Mouse (Mus musculus) hindbrain, embryonic 12.5 days (tissue): ENCODE measurements around the gene Ptpn13. TPM values are rescaled to one million over a fixed set of nuclear protein-coding genes. Genes with fewer than 3 reads are reported as not detected.

ENCODE experiments used
- ATAC-seq: fragments of 200-750 bp; cut with Nextera tagmentation; 2 replicates; pipeline ENCODE4 v1.8.0; 2017; ENCODE audit warnings: moderate TSS enrichment; ENCODE audit not compliant: low FRiP score
- H3K27ac ChIP-seq: fragments of 300-500 bp; sonication (generic); 2 replicates; pipeline ENCODE4 v1.5.1; 2016; ENCODE audit warnings: mild to moderate bottlenecking
- H3K27me3 ChIP-seq: fragments of 300-500 bp; sonication (generic); 2 replicates; pipeline ENCODE4 v1.6.1; 2016; ENCODE audit warnings: mild to moderate bottlenecking
- H3K36me3 ChIP-seq: fragments of 300-500 bp; sonication (generic); 2 replicates; pipeline ENCODE4 v1.6.1; 2016; ENCODE audit warnings: mild to moderate bottlenecking
- H3K4me1 ChIP-seq: fragments of 300-500 bp; sonication (generic); 2 replicates; pipeline ENCODE4 v1.6.1; 2016
- H3K4me2 ChIP-seq: fragments of 300-500 bp; sonication (generic); replicated peaks from 2 replicates; pipeline ENCODE4 v1.6.1; 2016; ENCODE audit warnings: mild to moderate bottlenecking
- H3K4me3 ChIP-seq: fragments of 300-500 bp; sonication (generic); 2 replicates; pipeline ENCODE4 v1.5.1; 2016; ENCODE audit warnings: mild to moderate bottlenecking
- H3K9ac ChIP-seq: fragments of 300-500 bp; sonication (generic); 2 replicates; pipeline ENCODE4 v1.6.1; 2016; ENCODE audit warnings: mild to moderate bottlenecking, moderate library complexity
- H3K9me3 ChIP-seq: fragments of 300-500 bp; sonication (generic); replicated peaks from 2 replicates; pipeline ENCODE4 v1.6.1; 2016; ENCODE audit warnings: mild to moderate bottlenecking
- WGBS: fragments of 180-500 bp; shearing (Covaris S2); methylation state at CpG from one replicate; pipeline ENCODE4 v1.1.7; 2016; 5-methylcytosine and 5-hydroxymethylcytosine counted together
- polyA plus RNA-seq: library from polyadenylated mRNA; unstranded; fragments of >200 nt; fragmentation: Nextera tagmentation; extraction: Ambion mirVana; gene quantifications from 2 replicates; pipeline ENCODE4 v1.2.1, GENCODE M21; 2016

Gene Ptpn13
- polyA plus RNA-seq, 1 experiment from 2014 or later: 19.3 TPM

- Histone ChIP-seq H3K4me3 (no peak overlapping the region), H3K27me3 (no peaks in the 10 kb centered on the region), H3K9me3 (no peaks in the 10 kb centered on the region), H3K27ac (no peak overlapping the region), H3K36me3 (peaks cover 16% of the 10 kb centered on the region), H3K4me1 (no peaks in the 10 kb centered on the region; the same call in 1 of the 2 replicates), H3K4me2 (no peak overlapping the region), H3K9ac (no peak overlapping the region)
- whole genome bisulfite sequencing: 74% methylated on average over 4 of the region's 4 CpGs
- no peak for ATAC-seq
Measured at GRCm38 (mm10) chr5:103537429-103537828, 112.4 kb downstream of the Ptpn13 start.

GRCm38 (mm10) chr5:103540612-103541011 lies 115.6 kb downstream of the Ptpn13 start:
- H3K27me3 ChIP-seq: no peaks in the 10 kb centered on the region
- no peaks in the 10 kb centered on the region; the same call in 1 of the 2 replicates for H3K4me1 ChIP-seq
- peaks cover 13% of the 10 kb centered on the region for H3K36me3 ChIP-seq
- H3K27ac ChIP-seq: no peak overlapping the region
- H3K4me2 ChIP-seq: no peak overlapping the region
- no peaks in the 10 kb centered on the region for H3K9me3 ChIP-seq
- H3K4me3 ChIP-seq: no peak overlapping the region
- WGBS: 84% methylated on average over 6 of the region's 6 CpGs
- no peak for ATAC-seq
- H3K9ac ChIP-seq: no peak overlapping the region

GRCm38 (mm10) chr5:103541136-103541535 lies 116.1 kb downstream of the Ptpn13 start:
- Histone ChIP-seq H3K27me3 (no peaks in the 10 kb centered on the region), H3K4me3 (no peak overlapping the region), H3K9me3 (no peaks in the 10 kb centered on the region), H3K4me2 (no peak overlapping the region), H3K27ac (no peak overlapping the region), H3K9ac (no peak overlapping the region), H3K36me3 (peaks cover 13% of the 10 kb centered on the region), H3K4me1 (no peaks in the 10 kb centered on the region; the same call in 1 of the 2 replicates)
- no peak for ATAC-seq
- 76% methylated on average over 10 of the region's 10 CpGs for WGBS

DNA sequence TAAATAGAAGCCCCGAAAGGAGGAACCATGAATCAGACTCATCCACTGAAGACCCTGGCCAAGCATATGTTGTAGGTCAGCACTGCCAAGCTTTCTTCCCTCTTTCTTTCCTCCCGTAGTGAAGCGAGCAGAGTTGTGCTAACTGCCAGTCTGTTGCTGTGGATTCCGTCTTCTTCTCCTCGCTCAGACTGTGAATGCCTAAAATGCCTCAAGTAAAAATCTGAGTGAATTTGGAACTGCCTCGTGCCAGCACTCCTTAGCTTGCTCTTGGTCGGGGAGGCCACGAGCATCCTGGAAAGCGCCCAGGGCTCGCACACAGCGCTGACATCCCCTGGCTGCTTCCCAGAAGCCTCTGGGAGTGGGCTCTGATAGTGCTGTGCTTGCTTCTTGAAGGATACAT lies 116.5 kb downstream of the Ptpn13 start:
- no peak overlapping the region for H3K4me3 ChIP-seq
- H3K27me3 ChIP-seq: no peaks in the 10 kb centered on the region
- H3K9me3 ChIP-seq: no peaks in the 10 kb centered on the region
- H3K4me1 ChIP-seq: no peaks in the 10 kb centered on the region; the same call in 1 of the 2 replicates
- H3K4me2 ChIP-seq: no peak overlapping the region
- H3K27ac ChIP-seq: no peak overlapping the region
- ATAC-seq: no peak
- H3K36me3 ChIP-seq: peaks cover 13% of the 10 kb centered on the region
- 95% methylated on average over 11 of the region's 11 CpGs for WGBS
- H3K9ac ChIP-seq: no peak overlapping the region

DNA sequence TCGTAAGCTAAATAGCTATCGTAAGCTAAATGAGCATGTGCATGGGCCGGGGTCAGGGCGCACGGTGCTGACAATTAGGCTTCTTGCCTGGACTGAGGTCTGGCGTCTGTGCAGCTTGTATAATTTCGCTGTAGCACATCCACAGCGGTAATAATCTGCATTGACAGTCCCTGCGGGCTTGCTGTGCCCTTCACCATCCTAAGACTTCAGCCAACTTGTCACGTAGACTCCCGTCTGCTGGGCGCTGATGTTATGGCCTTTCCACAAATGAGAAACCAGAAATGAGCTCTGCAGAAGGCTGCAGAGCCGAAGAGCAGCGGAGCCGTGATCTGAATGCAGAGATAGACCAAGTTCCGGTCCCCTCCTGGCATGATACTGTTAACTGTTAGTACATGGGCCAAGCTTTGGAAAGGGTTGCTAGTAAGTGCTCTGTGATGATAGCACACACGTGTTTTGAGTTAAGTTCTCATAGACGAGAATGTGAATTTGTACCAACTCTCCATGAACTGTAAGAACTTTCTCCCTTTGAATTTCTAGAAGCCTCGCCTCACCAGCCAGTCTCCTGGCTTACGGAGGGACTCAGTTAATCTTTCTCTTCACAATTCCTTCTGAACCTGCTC lies 120.5 kb downstream of the Ptpn13 start:
- 83% methylated on average over 20 of the region's 20 CpGs for WGBS
- no peaks in the 10 kb centered on the region for H3K9me3 ChIP-seq
- H3K4me2 ChIP-seq: no peak overlapping the region
- no peaks in the 10 kb centered on the region for H3K4me1 ChIP-seq
- H3K27me3 ChIP-seq: no peaks in the 10 kb centered on the region
- H3K27ac ChIP-seq: no peak overlapping the region
- H3K4me3 ChIP-seq: no peak overlapping the region
- no peak for ATAC-seq
- H3K36me3 ChIP-seq: no peaks in the 10 kb centered on the region
- H3K9ac ChIP-seq: no peak overlapping the region

DNA sequence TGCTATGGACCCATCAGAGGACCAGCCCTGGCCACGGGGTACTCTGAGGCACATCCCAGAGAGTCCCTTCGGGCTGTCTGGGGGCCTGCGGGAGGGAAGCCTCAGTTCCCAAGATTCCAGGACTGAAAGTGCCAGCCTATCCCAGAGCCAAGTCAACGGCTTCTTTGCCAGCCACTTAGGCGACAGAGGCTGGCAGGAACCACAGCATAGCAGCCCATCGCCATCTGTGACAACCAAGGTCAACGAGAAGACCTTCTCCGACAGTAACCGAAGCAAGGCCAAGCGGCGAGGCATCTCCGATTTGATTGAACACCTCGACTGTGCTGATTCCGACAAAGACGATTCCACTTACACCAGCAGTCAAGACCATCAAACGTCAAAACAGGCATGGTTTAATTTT lies 129.8 kb downstream of the Ptpn13 start:
- no peaks in the 10 kb centered on the region for H3K9me3 ChIP-seq
- peaks cover 46% of the 10 kb centered on the region for H3K36me3 ChIP-seq
- H3K4me1 ChIP-seq: no peaks in the 10 kb centered on the region
- H3K4me3 ChIP-seq: no peak overlapping the region
- no peak overlapping the region for H3K27ac ChIP-seq
- H3K4me2 ChIP-seq: no peak overlapping the region
- 93% methylated on average over 16 of the region's 16 CpGs for WGBS
- ATAC-seq: no peak
- H3K9ac ChIP-seq: no peak overlapping the region
- H3K27me3 ChIP-seq: no peaks in the 10 kb centered on the region

DNA sequence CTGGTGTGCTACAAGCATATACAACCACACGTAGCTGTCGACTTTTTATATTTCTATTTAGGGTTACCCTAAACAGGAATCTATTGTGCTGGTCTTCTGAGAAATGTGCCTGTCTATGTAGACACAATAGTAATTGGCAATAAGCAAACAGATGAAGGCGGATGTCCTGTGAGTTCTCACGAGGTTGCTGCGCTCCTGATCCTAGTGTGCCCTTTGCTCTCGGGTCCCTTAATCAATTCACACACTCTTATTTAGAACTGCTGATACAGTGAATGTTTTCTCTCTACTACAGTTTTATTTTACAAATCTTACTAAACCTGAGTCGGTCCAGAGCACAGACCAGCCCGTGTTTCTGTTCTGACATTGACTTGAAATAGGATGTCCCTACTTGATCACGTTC lies 135.6 kb downstream of the Ptpn13 start:
- Histone ChIP-seq H3K4me2 (no peak overlapping the region), H3K27me3 (no peaks in the 10 kb centered on the region), H3K9me3 (no peaks in the 10 kb centered on the region), H3K36me3 (peaks cover 63% of the 10 kb centered on the region), H3K4me3 (no peak overlapping the region), H3K9ac (no peak overlapping the region), H3K27ac (no peak overlapping the region), H3K4me1 (no peaks in the 10 kb centered on the region)
- WGBS: 96% methylated on average over 9 of the region's 9 CpGs
- ATAC-seq: no peak

DNA sequence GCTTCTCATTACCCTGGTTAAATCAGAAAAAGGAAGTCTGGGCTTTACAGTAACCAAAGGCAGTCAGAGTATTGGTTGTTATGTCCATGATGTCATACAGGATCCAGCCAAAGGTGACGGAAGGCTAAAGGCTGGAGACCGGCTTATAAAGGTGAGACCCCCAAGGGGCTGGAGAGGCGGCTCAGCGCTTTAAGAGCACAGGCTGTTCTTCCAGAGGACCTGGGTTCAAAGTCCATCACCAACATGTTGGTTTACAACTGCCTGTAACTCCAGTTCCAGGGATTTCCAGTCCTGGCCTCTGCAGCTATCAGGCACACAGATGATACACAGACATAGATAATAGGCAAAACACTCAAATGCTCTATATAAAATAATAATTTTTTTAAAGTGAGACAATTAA lies 143.0 kb downstream of the Ptpn13 start:
- Histone ChIP-seq H3K4me1 (no peaks in the 10 kb centered on the region), H3K9me3 (no peaks in the 10 kb centered on the region), H3K27me3 (no peaks in the 10 kb centered on the region), H3K27ac (no peak overlapping the region), H3K4me3 (no peak overlapping the region), H3K36me3 (peaks cover 41% of the 10 kb centered on the region), H3K4me2 (no peak overlapping the region), H3K9ac (no peak overlapping the region)
- no peak for ATAC-seq
- WGBS: 96% methylated on average over 4 of the region's 4 CpGs

GRCm38 (mm10) chr5:103569446-103569845 lies 144.5 kb downstream of the Ptpn13 start:
- no peak for ATAC-seq
- H3K9ac ChIP-seq: no peak overlapping the region
- 94% methylated on average over 9 of the region's 9 CpGs for WGBS

DNA sequence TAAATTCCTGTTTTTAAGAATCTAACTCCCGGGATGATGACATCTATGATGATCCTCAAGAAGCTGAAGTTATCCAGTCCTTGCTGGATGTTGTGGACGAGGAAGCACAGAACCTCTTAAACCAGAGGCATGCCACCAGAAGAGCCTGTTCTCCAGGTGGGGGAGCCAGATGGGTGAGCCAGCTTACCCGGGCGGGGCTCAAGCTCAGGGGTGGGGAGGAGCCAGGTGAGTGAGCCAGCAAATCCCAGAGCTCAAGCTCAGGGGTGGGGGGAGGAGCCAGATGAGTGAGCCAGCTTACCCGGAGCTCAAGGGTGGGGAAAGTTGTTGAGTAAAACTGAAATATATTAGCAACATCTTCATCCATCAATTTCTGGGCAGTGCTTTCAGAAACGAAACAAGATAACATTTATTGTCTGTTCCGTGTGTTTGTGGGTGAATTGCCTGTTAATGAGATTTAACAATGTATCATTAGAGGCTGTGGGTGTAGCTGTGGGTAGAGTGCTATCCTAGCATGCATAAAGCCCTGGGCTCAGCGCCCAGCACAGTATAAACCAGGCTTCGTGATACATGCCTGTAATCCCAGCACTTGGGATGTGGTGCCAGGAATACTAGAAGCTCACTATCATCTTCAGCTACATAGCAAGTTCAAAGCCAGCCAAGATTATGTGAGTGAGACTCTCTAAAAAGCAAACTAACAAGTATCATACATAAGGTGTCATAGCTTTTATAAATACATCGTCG lies 154.9 kb downstream of the Ptpn13 start:
- no peak overlapping the region for H3K4me2 ChIP-seq
- H3K9ac ChIP-seq: no peak overlapping the region
- H3K9me3 ChIP-seq: no peaks in the 10 kb centered on the region
- H3K4me1 ChIP-seq: no peaks in the 10 kb centered on the region
- no peak for ATAC-seq
- no peak overlapping the region for H3K4me3 ChIP-seq
- no peak overlapping the region for H3K27ac ChIP-seq
- H3K27me3 ChIP-seq: no peaks in the 10 kb centered on the region
- WGBS: 82% methylated on average over 11 of the region's 11 CpGs
- peaks cover 21% of the 10 kb centered on the region for H3K36me3 ChIP-seq

More at GRCm38 (mm10) chr5:103569446-103569845, 144.5 kb downstream of the Ptpn13 start:
- no peak overlapping the region for H3K27ac ChIP-seq
- no peaks in the 10 kb centered on the region for H3K9me3 ChIP-seq
- H3K4me1 ChIP-seq: no peaks in the 10 kb centered on the region
- no peak overlapping the region for H3K4me3 ChIP-seq
- H3K36me3 ChIP-seq: peaks cover 47% of the 10 kb centered on the region
- H3K27me3 ChIP-seq: no peaks in the 10 kb centered on the region
- H3K4me2 ChIP-seq: no peak overlapping the region

DNA sequence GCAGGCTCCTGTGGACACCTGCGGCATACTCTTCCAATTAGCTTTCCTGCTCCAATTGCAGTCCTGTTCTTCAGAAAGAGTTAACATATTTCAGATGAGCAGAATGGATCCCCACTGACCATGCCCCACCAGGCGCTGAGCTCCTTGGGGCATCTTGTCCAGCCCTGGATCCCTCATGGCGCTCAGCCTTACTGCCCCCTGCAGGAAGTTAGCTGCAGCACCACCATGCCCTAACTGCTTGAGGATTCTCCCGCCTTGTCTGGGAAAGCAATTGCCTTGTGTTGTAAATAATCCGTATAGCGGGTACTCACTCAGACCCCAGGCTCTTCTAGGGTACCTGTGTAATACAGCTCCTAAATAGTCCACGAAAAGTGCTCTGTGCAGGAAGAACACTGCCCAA lies 162.2 kb downstream of the Ptpn13 start:
- Histone ChIP-seq H3K4me1 (no peaks in the 10 kb centered on the region), H3K27me3 (no peaks in the 10 kb centered on the region), H3K4me2 (no peak overlapping the region), H3K4me3 (no peak overlapping the region), H3K9ac (no peak overlapping the region), H3K36me3 (peaks cover 22% of the 10 kb centered on the region; the same call in 1 of the 2 replicates), H3K9me3 (no peaks in the 10 kb centered on the region), H3K27ac (no peak overlapping the region)
- ATAC-seq: no peak
- 84% methylated on average over 7 of the region's 7 CpGs for WGBS

GRCm38 (mm10) chr5:103591846-103592245 lies 166.9 kb downstream of the Ptpn13 start:
- Histone ChIP-seq H3K4me1 (peaks cover 15% of the 10 kb centered on the region), H3K27ac (no peak overlapping the region), H3K9me3 (no peaks in the 10 kb centered on the region), H3K4me2 (no peak overlapping the region), H3K36me3 (peaks cover 12% of the 10 kb centered on the region; the same call in 1 of the 2 replicates), H3K9ac (no peak overlapping the region), H3K4me3 (no peak overlapping the region), H3K27me3 (no peaks in the 10 kb centered on the region)
- 91% methylated on average over 7 of the region's 7 CpGs for WGBS
- no peak for ATAC-seq

- Histone ChIP-seq H3K9ac (no peak overlapping the region), H3K4me3 (no peak overlapping the region), H3K27me3 (no peaks in the 10 kb centered on the region), H3K4me1 (peaks cover 16% of the 10 kb centered on the region), H3K4me2 (no peak overlapping the region), H3K36me3 (peaks cover 12% of the 10 kb centered on the region; the same call in 1 of the 2 replicates), H3K27ac (no peak overlapping the region), H3K9me3 (no peaks in the 10 kb centered on the region)
- ATAC-seq: no peak
- WGBS: 84% methylated on average over 8 of the region's 8 CpGs
Measured at GRCm38 (mm10) chr5:103592706-103593105, 167.7 kb downstream of the Ptpn13 start.
